Mouse (Mus musculus) leukemia stem cell, adult 10-12 weeks (primary cell): Measurements from ENCODE around the gene Tbc1d4. TPM values are rescaled to one million over a fixed set of nuclear protein-coding genes. Genes with fewer than 3 reads are reported as not detected.

Experiments used
- polyA plus RNA-seq: library from polyadenylated mRNA; stranded (reverse); fragments of >175 nt; gene quantifications from 2 replicates; pipeline ENCODE4 v1.2.3, GENCODE M21; 2012; ENCODE audit warnings: low replicate concordance

Gene Tbc1d4
- polyA plus RNA-seq = 2.4 and 3.8 TPM in 2 replicates

GRCm38 (mm10) chr14:101608519-101609368 lies at the start of gene Tbc1d4:
Tbc1d4 (minus strand) TSS chr14:101609191.

GRCm38 (mm10) chr14:101653581-101654525 lies 44.9 kb upstream of the Tbc1d4 start, which contains the start of gene Uchl3:
Uchl3 (plus strand) TSS chr14:101653967.

GRCm38 (mm10) chr14:101640153-101640843 lies 31.3 kb upstream of the Tbc1d4 start, which contains the start of gene Commd6:
Commd6 (minus strand) TSS chr14:101640686.

Other genes starting within 250 kb of the Tbc1d4 start
- gene Commd6, start 31.5 kb upstream of the Tbc1d4 start, polyA plus RNA-seq = 7.1 and 8.8 TPM in 2 replicates
- 5.8 and 9.8 TPM in 2 replicates for gene Uchl3, start 44.8 kb upstream of the Tbc1d4 start, polyA plus RNA-seq
- gene Gm9922, start 120.6 kb upstream of the Tbc1d4 start, polyA plus RNA-seq = 1.2 and 2.7 TPM in 2 replicates
- gene Lmo7, start 120.8 kb upstream of the Tbc1d4 start, polyA plus RNA-seq = 0.11 and 0.75 TPM in 2 replicates